Mouse (Mus musculus): ENCODE data around the gene Sec24a. TPM values are rescaled to one million over a fixed set of nuclear protein-coding genes. Genes with fewer than 3 reads are reported as not detected.

Gene Sec24a
- polyA plus RNA-seq, 1 experiment, result 25.8 TPM

DNA sequence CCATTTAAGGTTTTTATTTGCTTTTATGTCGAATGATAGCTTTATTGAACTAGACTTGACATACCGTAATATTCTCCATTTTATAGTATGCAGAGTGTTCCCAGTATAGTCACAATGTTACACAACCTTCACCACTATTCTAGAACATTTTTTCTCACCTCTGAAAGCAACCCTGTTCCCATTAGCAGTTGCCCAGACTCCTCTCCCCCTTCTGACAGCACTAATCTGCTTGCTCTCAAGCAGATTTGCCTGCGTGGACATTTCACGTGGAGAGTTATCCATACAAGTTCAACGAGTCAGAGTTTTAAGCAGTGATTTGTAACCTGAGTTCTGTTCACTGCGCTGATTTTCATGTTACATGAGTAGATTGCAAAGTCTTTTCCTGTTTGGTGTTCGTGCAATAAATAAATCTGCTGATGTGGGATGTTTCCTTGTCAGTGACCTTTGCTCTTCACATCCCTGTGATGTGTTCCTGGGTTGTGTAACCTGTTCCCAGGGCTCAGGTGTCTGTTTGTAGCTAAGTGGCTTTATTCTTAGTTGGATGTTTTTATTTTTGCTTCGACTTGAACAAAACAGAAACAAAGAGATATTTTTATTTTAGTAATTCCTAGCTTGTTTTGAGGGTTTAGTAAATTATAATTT lies 4.3 kb upstream of the Sec24a start:
- no peak for TF ChIP-seq GATA1 (IDR thresholded peaks at IDR 0.05; ENCODE audit: low read length)

- TF ChIP-seq GATA1 (IDR thresholded peaks at IDR 0.05; ENCODE audit: low read length), result no peak
Measured at GRCm38 (mm10) chr11:51764816-51765215, 1.4 kb upstream of the Sec24a start.

DNA sequence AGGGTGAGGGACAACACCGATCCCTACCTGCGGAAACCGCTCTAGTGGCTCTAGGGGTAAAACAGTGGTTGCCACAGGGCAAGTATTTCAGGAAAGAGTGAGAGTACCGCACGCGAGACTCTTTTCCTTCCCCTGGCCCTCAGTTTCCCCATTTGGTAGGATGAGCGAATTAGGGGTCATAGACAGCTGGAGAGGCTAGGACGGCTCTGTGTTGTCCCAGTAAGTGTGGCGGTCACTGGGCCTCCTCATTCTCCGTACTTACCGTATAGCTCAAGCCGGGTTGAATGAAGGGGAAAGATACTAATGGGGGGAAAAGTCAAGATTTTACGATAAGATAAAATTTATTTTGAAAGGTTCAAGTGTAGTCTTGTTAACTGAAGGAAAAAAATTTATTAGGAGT lies 521 bp upstream of the Sec24a start:
- no peak for TF ChIP-seq GATA1 (IDR thresholded peaks at IDR 0.05; ENCODE audit: low read length)

DNA sequence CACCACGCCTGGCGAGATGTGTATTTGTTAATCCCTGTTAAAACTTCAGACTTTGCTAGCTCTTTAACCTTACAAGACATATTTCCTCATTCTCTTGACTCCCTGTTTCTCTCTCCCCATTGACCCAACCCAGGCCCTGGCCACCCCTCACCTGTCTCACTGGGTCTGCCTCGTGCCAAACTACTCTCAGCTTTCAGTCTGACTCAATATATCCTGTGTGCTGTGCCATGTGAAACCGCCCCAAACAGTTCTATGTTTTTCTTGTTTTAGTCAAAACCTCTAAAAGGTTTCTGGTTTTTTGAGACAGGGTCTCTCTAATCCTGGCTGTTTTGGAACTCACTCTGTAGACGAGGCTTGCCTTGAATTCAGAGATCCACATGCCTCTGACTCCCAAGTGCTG lies 2.2 kb downstream of the Sec24a start:
- TF ChIP-seq GATA1 (IDR thresholded peaks at IDR 0.05; ENCODE audit: low read length), result no peak

DNA sequence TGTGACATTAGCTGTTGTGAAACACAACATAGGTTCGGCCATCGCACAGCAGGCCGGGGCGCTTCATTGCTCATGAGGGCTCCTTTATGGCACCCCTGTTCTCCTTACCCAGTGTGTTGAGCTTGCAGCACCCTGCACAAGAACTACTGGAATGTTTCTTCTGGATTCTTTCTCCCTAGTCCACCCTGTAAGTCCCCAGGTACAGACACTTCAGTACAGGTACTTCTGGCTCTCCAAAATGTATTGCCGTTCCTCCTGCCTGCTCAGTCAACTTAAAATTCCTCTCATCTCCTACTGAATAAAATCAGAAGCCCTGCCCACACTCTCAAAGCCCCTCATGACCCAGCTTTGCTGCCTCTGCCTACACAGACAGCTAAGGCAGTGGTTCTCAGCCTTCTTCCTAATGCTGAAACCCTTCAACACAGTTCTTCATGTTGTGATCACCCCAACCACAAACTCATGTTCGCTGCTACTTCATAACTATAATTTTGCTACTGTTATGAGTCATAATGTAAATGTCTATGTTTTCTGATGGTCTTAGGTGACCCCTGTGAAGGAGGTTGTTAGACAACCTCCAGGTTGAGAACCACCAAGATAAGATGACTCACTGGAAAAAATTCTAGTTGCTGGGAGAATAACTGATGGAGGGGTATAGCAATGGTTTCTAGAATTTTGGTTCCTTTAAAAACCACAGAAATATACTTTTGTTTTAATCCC lies 3.3 kb downstream of the Sec24a start:
- no peak for TF ChIP-seq GATA1 (IDR thresholded peaks at IDR 0.05; ENCODE audit: low read length)

GRCm38 (mm10) chr11:51759251-51759650 lies 4.2 kb downstream of the Sec24a start:
- TF ChIP-seq GATA1 (IDR thresholded peaks at IDR 0.05; ENCODE audit: low read length), result no peak

DNA sequence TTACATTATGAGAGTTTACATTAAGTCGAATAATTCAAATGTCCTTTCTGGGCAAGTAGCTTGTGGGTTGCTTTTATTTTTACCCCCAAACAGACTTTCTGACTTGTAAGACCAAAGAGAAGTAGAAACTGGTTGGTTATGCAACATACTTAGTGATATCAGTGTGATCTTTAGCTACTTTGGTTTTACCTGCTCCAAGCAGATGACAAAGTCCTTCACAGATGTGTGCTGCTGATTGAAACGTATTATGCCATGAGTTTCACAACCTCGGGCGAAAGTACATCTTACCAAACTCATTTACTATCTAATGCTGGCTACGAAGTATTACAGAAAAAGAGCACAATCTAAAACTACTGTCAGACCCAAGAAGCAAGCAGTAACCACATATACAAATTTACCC lies 5.8 kb downstream of the Sec24a start:
- TF ChIP-seq GATA1 (IDR thresholded peaks at IDR 0.05; ENCODE audit: low read length), result no peak

- TF ChIP-seq GATA1 (IDR thresholded peaks at IDR 0.05; ENCODE audit: low read length), result no peak
Measured at GRCm38 (mm10) chr11:51757023-51757422, 6.4 kb downstream of the Sec24a start.

DNA sequence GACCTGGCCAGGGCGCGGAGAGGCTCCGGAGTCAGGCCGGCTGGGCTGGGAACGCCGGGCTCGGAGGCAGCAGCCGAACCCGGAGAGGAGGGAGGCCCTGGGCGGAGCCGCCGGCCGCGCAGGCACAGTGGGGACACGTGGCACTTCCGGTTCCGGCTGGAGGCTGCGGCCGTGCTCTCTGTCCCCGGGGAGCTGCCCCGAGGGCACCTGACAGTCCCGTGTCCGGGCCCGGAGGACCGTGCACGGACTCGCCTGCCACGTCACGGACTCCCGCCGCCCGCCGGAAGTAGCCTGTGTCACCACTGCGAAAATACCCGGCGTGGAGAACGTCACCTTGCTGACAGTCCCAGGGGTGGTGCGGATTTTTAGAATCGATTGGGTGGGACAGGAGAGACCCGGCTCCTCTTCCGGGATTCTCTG lies 7.1 kb downstream of the Sec24a start:
- TF ChIP-seq GATA1 (IDR thresholded peaks at IDR 0.05; ENCODE audit: low read length), result no peak

DNA sequence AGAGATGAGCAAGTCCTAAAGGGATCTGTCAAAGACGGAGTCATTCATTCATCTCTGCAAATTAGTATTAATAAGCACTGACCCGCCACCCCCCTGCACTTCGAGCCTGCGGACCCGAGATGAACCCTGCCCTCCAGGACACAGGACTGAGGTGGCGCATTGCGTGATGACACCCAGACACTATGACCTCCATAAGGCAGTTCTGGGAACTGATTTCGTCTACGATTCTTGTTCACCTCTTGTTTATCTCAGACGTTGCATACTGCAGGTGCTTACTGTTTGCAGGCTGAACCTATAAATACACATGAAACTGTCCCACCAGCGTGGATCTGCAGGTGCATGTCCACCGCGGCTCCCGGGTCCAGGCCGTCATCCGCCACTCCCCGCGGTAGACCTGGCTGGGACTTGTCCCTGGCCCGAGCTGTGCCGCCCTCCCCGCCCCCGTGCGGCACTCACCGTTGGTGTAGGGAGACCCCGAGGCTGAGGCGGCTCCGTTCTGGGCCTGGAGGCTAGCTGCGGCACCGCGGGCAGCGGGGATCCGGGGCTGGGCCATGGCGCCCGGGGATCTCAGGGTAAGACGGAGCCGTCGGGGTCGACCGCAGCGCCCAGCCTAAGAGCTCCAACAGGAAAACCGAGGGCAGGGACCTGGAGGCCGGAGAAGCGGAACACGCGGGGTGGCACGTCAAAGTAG lies 7.7 kb downstream of the Sec24a start:
- TF ChIP-seq GATA1 (IDR thresholded peaks at IDR 0.05; ENCODE audit: low read length), result no peak

- TF ChIP-seq GATA1 (IDR thresholded peaks at IDR 0.05; ENCODE audit: low read length), result no peak
Measured at GRCm38 (mm10) chr11:51746096-51746495, 17.3 kb downstream of the Sec24a start.

DNA sequence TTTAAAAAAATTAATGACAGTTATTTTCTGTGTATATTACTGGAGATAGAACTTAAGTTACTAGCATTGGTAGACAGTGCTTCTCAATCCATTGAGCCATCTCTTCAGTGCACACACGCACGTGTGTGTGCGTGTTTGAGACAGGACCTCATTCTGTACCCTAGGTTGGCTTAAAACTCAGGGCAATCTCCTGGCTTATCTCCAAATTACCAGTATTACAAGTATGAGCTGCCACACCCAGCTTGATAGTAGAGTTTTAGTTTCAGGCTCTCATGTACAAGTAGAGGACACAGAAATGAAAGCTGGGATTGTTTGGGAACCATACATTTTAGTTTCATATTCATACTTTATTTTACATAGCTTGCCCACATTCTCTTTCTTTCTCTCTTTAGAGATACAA lies 22.7 kb downstream of the Sec24a start:
- no peak for TF ChIP-seq GATA1 (IDR thresholded peaks at IDR 0.05; ENCODE audit: low read length)

DNA sequence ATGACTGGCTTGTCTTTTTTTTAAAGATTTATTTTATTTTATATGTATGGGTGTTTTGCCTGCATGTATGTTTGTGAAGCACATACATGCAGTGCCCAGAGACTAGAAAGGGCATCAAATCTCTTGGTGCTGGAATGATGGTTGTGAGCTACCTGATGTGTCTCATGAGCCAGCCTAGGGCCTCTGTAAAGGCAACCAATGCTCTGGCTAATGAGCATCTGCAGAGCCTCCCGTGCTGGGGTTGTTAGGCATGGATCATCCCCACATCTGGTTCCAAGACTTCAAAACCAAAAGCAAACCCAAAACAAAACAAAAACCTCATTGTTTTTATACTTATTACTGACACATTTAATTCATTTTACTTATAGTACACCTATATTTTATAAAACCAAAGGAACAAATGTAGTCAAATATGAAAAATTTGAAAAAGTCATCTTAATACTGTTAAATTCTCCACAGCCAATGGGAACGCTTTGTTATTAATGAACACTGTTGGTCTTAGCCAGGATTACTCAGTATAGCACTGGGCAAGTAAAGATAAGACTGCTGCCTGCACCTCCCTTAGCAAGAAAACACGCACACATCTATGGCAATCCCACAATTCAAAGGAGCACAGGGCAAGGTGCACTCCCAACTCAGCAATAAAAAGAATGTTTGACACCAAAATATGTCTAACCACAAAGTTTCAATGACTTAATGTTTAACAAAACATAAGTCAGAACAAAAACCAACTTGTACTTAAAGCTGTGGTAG lies 24.6 kb downstream of the Sec24a start:
- no peak for TF ChIP-seq GATA1 (IDR thresholded peaks at IDR 0.05; ENCODE audit: low read length)

GRCm38 (mm10) chr11:51732883-51733282 lies 30.6 kb downstream of the Sec24a start:
- TF ChIP-seq GATA1 (IDR thresholded peaks at IDR 0.05; ENCODE audit: low read length), result no peak

DNA sequence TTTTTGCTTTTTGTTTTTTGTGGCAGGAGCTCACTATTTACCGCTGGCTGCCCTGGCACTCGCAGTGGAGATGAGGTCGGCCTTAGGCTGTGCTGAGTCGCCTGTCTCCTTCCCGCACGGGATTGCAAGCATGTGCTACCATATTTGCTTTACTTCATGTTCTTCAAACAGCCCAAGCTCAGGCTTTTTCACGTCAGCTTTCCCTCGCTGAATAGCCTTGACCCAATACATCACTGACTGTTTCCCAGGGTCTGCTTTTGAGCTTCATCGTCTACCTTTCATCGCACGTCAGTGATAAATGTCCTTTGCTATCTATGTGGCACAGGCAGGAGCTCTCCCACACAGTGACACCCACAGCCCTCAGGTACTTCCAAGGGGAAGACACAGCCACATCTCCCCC lies 42.4 kb downstream of the Sec24a start:
- TF ChIP-seq GATA1 (IDR thresholded peaks at IDR 0.05; ENCODE audit: low read length), result no peak

GRCm38 (mm10) chr11:51707080-51707479 lies 56.4 kb downstream of the Sec24a start:
- no peak for TF ChIP-seq GATA1 (IDR thresholded peaks at IDR 0.05; ENCODE audit: low read length)
